Mouse (Mus musculus): ENCODE data around the gene Nkx2-1. TPM values are rescaled to one million over a fixed set of nuclear protein-coding genes. Genes with fewer than 3 reads are reported as not detected.

Gene Nkx2-1
- polyA plus RNA-seq, 1 experiment: not detected

DNA sequence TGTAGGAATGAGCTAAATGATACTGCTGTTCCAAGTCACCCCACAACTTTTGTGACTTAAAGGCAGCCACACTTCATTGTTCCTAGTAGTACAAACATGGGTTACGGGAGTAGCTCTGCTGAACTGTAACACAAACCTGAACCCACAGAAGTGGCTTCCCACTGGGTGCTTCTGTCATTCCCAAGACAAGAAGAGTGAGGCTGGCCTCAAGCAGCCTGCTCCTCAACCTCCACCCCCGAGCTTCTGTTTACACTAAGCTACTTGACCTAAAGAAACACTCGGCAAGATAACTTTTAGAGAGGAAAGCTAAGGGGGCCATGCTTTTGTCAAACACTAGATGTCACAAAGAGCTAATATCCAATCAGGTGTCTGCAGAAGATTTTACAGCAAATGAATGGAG is 49.7 kb downstream of the Nkx2-1 start:
- H3K4me3 ChIP-seq (ENCODE audit: low read depth, low read length): no peak overlapping the region
- H3K27me3 ChIP-seq (ENCODE audit: control insufficient read depth, insufficient read depth, low read length, poor library complexity, severe bottlenecking): no peaks in the 10 kb centered on the region
- H3K9ac ChIP-seq (ENCODE audit: low read depth, poor library complexity, severe bottlenecking): no peak overlapping the region
- H3K27ac ChIP-seq (ENCODE audit: insufficient read depth, low read length): no peak overlapping the region
- no peaks in the 10 kb centered on the region for H3K4me1 ChIP-seq (ENCODE audit: control insufficient read depth, insufficient read depth, low read length)
- no peaks in the 10 kb centered on the region for H3K36me3 ChIP-seq (ENCODE audit: control insufficient read depth, insufficient read depth, low read length, poor library complexity, severe bottlenecking)
- H3K9me3 ChIP-seq (replicated peaks; ENCODE audit: control insufficient read depth, insufficient read depth, low read length, poor library complexity, severe bottlenecking): no peaks in the 10 kb centered on the region
- TF ChIP-seq CTCF (IDR thresholded peaks at IDR 0.05; ENCODE audit: low read depth, low read length): no peak

DNA sequence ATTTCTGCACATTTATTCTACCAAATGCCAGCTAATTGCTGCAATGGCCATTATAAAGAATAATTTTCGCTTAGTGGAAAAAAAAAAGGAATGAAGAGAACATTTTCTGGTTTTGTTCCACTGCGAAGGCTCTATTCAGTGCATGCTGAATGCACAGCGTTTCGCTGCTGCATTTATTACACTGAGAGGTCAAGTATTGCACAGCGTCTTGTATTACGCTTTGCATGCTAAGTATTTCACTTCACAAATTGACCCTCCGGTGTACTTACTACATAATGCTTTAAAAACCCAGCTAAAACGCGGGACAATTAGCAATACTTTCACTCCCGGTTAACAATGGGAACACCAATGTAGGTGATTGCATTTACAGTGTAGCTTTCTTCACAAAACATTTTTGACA is 54.1 kb downstream of the Nkx2-1 start:
- Histone ChIP-seq H3K4me1 (ENCODE audit: control insufficient read depth, insufficient read depth, low read length) (no peaks in the 10 kb centered on the region), H3K4me3 (ENCODE audit: low read depth, low read length) (no peak overlapping the region), H3K36me3 (ENCODE audit: control insufficient read depth, insufficient read depth, low read length, poor library complexity, severe bottlenecking) (no peaks in the 10 kb centered on the region), H3K9me3 (replicated peaks; ENCODE audit: control insufficient read depth, insufficient read depth, low read length, poor library complexity, severe bottlenecking) (no peaks in the 10 kb centered on the region), H3K27ac (ENCODE audit: insufficient read depth, low read length) (no peak overlapping the region), H3K9ac (ENCODE audit: low read depth, poor library complexity, severe bottlenecking) (no peak overlapping the region), H3K27me3 (ENCODE audit: control insufficient read depth, insufficient read depth, low read length, poor library complexity, severe bottlenecking) (no peaks in the 10 kb centered on the region)
- no peak for TF ChIP-seq POLR2A (IDR thresholded peaks at IDR 0.05; ENCODE audit: insufficient read depth, low read length)

Other genes starting within 250 kb of the Nkx2-1 start
- 36.1 and 36.5 TPM in 2 replicates for gene Mbip, start 191.0 kb downstream of the Nkx2-1 start, polyA plus RNA-seq (2011; ENCODE audit: insufficient read depth, insufficient read length, low read depth, missing spikeins)
- 1.2 and 1.9 TPM in 2 replicates for gene Nkx2-9, start 76.4 kb upstream of the Nkx2-1 start, polyA plus RNA-seq (2011; ENCODE audit: insufficient read depth, insufficient read length, low read depth, missing spikeins)
- 0.21 TPM in 1 of 2 replicates, not detected in the other for gene Pax9, start 154.9 kb upstream of the Nkx2-1 start, polyA plus RNA-seq (2011; ENCODE audit: insufficient read depth, insufficient read length, low read depth, missing spikeins)

Measured in ES-Bruce4 (cell line).